Mouse (Mus musculus): ENCODE results near the gene Ifitm5.

GRCm38 (mm10) chr7:140991117-140991689 is 41.1 kb upstream of the Ifitm5 start:
- no peak for TF ChIP-seq CTCF (IDR thresholded peaks at IDR 0.05; ENCODE audit: control insufficient read depth, insufficient read depth, insufficient read length)
- no peak for TF ChIP-seq FOSL1 (IDR thresholded peaks at IDR 0.05; ENCODE audit: insufficient read depth, low read length, poor library complexity, severe bottlenecking)

Measured in C2C12 (cell line).